Mouse (Mus musculus): ENCODE data around the gene Fbxw24.
"Not testable (repeated sequence)": the region's sequence is repeated elsewhere in the genome, so short reads cannot be mapped to it uniquely, and the experiment has no call there.

The Fbxw24 gene

GRCm38 (mm10) chr9:109625957-109626356, at the start of gene Fbxw24:
Gene Fbxw24 (minus strand): TSS chr9:109626057.
- DNase-seq, result not testable (repeated sequence)

DNA sequence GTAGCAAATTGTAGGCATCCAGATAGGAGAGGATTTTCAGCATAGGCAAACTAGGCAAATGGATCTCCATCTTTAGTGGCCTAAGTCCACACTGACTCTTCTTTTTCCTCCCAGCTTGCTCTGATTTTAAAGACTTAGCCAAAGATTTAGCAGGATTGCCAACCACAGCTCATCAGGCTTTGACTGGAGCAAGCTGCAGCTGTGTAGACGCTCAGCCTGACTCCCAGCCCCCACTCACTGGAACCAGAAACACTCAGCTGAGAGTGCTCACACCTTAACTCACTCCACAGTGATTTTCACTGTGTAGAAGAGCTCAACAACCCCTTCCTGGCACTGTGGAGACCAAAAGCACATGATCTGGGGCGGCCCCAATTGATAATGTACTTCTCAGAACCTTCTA, 38.7 kb upstream of the Fbxw24 start, which contains the start of gene Fbxw25:
Gene Fbxw25 (minus strand): TSS at position 101 of the 400 bp plus-strand sequence.
- not testable (repeated sequence) for DNase-seq

DNA sequence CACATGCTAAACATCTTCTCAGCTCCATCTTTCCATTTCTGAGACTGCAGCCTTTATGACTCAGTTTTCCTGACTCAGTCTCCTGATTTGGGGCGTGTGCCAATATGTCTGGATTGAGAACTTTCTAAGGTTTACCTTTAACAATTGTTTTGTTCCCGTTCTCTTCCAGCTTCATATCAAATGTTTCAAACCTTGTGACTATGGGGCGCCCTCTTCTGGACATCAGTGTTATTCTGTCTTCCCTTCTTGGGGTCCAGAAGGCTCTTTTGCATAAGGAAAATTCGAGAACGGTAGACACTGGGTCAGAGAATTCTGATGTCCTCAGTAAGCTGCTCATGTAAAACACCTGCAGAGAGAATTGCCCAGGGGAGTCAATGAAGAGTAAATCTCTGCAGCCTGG, 19.0 kb downstream of the Fbxw24 start:
- peak in 1 of 2 experiments; percentile 27 for DNase-seq

DNA sequence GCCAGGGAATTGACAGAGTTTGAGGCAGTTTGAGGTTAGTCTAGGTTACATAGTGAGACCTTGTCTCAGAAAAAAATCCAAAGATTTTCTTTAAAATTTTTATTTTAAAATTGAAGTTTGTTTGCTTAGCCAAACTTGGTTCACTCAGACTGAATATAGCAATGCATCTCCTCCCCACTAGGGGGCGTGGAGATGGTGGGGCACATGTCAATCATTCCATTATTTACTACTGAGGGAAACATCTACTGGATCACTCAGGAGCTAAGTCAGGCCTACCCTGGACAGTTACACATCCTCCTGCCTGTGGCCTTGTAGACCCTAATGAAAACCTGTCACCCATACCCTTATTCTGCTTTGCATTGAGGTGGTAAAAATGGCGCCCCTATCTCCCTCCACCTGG, 23.7 kb downstream of the Fbxw24 start:
- DNase-seq, result not testable (repeated sequence)

- DNase-seq, result no peak
These were observed 28.6 kb downstream of the Fbxw24 start for GRCm38 (mm10) chr9:109597226-109597625.

DNA sequence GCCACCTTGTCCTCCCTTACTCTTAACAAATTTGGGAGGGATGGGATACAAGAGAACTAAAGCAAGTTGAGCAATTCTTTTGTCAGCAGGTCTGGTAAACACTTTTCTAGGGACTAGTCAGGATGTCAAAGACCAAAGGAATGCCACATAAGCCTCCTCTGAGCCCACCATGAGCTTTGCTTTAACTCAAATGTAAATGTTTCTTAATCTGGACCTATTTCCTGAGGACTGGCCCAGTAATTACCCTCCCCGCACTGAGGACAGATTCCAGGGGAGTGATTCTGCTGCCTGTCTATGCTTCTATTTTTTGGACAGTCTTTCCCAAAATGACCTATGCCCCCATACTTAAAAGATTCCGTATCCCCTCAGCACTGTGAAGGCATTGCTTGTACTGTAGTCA, 31.0 kb downstream of the Fbxw24 start:
- DNase-seq, result no peak

DNA sequence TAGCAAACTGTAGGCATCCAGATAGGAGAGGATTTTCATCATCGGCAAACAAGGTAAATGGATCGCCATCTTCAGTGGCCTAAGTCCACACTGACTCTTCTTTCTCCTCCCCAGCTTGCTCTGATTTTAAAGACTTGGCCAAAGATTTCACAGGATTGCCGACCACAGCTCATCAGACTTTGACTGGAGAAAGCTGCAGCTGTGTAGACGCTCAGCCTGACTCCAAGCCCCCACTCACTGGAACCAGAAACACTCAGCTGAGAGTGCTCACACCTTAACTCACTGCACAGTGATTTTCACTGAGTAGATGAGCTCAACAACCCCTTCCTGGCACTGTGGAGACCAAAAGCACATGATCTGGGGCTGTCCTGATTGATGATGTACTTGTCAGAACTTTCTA, 57.7 kb downstream of the Fbxw24 start, which contains the start of gene Fbxw15:
Gene Fbxw15 (minus strand): TSS at position 101 of the 400 bp plus-strand sequence.
- not testable (repeated sequence) for DNase-seq

GRCm38 (mm10) chr9:109565546-109565945, 60.3 kb downstream of the Fbxw24 start:
- no peak for DNase-seq

GRCm38 (mm10) chr9:109562106-109562505, 63.8 kb downstream of the Fbxw24 start:
- DNase-seq, result not testable (repeated sequence)

DNA sequence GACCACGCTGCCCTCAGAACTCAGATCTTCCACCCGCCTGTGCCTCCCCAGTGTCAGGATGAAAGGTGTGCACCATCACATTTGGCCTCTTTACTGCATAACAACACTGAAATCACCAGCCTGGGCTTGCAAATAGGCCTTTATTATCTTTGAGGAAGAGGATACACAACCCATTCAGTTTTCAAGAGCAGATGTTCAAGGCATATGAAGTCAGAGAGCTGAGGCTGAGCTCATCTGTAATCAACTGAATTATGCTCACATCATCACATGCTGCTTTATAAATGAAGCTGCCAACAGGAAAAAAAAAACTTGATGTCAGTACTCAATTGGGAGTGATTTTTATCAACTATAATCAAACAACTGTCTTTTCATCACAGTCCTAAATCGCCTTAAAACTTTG, 73.4 kb downstream of the Fbxw24 start:
- DNase-seq, result no peak

Data from cerebellum, postnatal 25 days (tissue).